Mouse (Mus musculus): ENCODE measurements around the gene Gm28729. TPM values are rescaled to one million over a fixed set of nuclear protein-coding genes. Genes with fewer than 3 reads are reported as not detected.

Gene Gm28729
- polyA plus RNA-seq, 1 experiment from 2014 or later, result not detected

GRCm38 (mm10) chr9:96442081-96442480, 83.0 kb downstream of the Gm28729 start:
- H3K4me1 ChIP-seq (ENCODE audit: control insufficient read depth, insufficient read depth, low read length), result peaks cover 16% of the 10 kb centered on the region
- H3K36me3 ChIP-seq (ENCODE audit: control insufficient read depth, insufficient read depth, low read length), result no peaks in the 10 kb centered on the region
- no peak overlapping the region for H3K4me2 ChIP-seq (replicated peaks; ENCODE audit: low read depth, low read length)
- 25% methylated on average over 10 of the region's 10 CpGs for WGBS
- H3K4me3 ChIP-seq (ENCODE audit: low read depth, low read length), result no peak overlapping the region
- no peaks in the 10 kb centered on the region for H3K27me3 ChIP-seq (ENCODE audit: control insufficient read depth, insufficient read depth, low read length)
- no peak overlapping the region for H3K9ac ChIP-seq (replicated peaks; ENCODE audit: low read depth, low read length)
- no peak for ATAC-seq (ENCODE audit: insufficient number of reproducible peaks, insufficient read depth, low FRiP score, low read depth)
- no peaks in the 10 kb centered on the region for H3K9me3 ChIP-seq (ENCODE audit: control insufficient read depth, low read depth, low read length)
- H3K27ac ChIP-seq (ENCODE audit: low read length), result no peak overlapping the region

GRCm38 (mm10) chr9:96438334-96438871, 86.7 kb downstream of the Gm28729 start:
- 2% methylated on average over 8 of the region's 8 CpGs for WGBS
- Histone ChIP-seq H3K9ac (replicated peaks; ENCODE audit: low read depth, low read length) (peak overlapping the region; percentile 45), H3K9me3 (ENCODE audit: control insufficient read depth, low read depth, low read length) (no peaks in the 10 kb centered on the region)

GRCm38 (mm10) chr9:96437805-96438333, 87.2 kb downstream of the Gm28729 start:
- ATAC-seq (ENCODE audit: insufficient number of reproducible peaks, insufficient read depth, low FRiP score, low read depth), result peak; percentile 57
- under 1% methylated on average over 25 of the region's 25 CpGs for WGBS
- Histone ChIP-seq H3K4me3 (ENCODE audit: low read depth, low read length) (peak overlapping the region; percentile 40), H3K36me3 (ENCODE audit: control insufficient read depth, insufficient read depth, low read length) (no peaks in the 10 kb centered on the region), H3K4me2 (replicated peaks; ENCODE audit: low read depth, low read length) (peak overlapping the region; percentile 78), H3K27ac (ENCODE audit: low read length) (peak overlapping the region; percentile 86), H3K27me3 (ENCODE audit: control insufficient read depth, insufficient read depth, low read length) (no peaks in the 10 kb centered on the region), H3K9ac (replicated peaks; ENCODE audit: low read depth, low read length) (peak overlapping the region; percentile 45), H3K9me3 (ENCODE audit: control insufficient read depth, low read depth, low read length) (no peaks in the 10 kb centered on the region), H3K4me1 (ENCODE audit: control insufficient read depth, insufficient read depth, low read length) (peaks cover 25% of the 10 kb centered on the region)

More at GRCm38 (mm10) chr9:96438334-96438871, 86.7 kb downstream of the Gm28729 start:
- H3K4me2 ChIP-seq (replicated peaks; ENCODE audit: low read depth, low read length), result peak overlapping the region; percentile 78
- ATAC-seq (ENCODE audit: insufficient number of reproducible peaks, insufficient read depth, low FRiP score, low read depth), result peak; percentile 67
- H3K4me1 ChIP-seq (ENCODE audit: control insufficient read depth, insufficient read depth, low read length), result peaks cover 25% of the 10 kb centered on the region
- no peaks in the 10 kb centered on the region for H3K36me3 ChIP-seq (ENCODE audit: control insufficient read depth, insufficient read depth, low read length)
- no peaks in the 10 kb centered on the region for H3K27me3 ChIP-seq (ENCODE audit: control insufficient read depth, insufficient read depth, low read length)
- H3K4me3 ChIP-seq (ENCODE audit: low read depth, low read length), result peak overlapping the region; percentile 40
- H3K27ac ChIP-seq (ENCODE audit: low read length), result peak overlapping the region; percentile 86

GRCm38 (mm10) chr9:96436901-96437804, 87.9 kb downstream of the Gm28729 start:
- ATAC-seq (ENCODE audit: insufficient number of reproducible peaks, insufficient read depth, low FRiP score, low read depth), result 0 out of 2 replicates have a peak, but pooled peaks have one; percentile 21

More at GRCm38 (mm10) chr9:96436901-96437804, 87.9 kb downstream of the Gm28729 start:
- Histone ChIP-seq H3K4me2 (replicated peaks; ENCODE audit: low read depth, low read length) (peak overlapping the region; percentile 78), H3K27ac (ENCODE audit: low read length) (peak overlapping the region; percentile 86; the same call in 1 of the 2 replicates), H3K4me3 (ENCODE audit: low read depth, low read length) (peak overlapping the region; percentile 40), H3K4me1 (ENCODE audit: control insufficient read depth, insufficient read depth, low read length) (peaks cover 25% of the 10 kb centered on the region), H3K9ac (replicated peaks; ENCODE audit: low read depth, low read length) (peak overlapping the region; percentile 45), H3K9me3 (ENCODE audit: control insufficient read depth, low read depth, low read length) (no peaks in the 10 kb centered on the region), H3K36me3 (ENCODE audit: control insufficient read depth, insufficient read depth, low read length) (no peaks in the 10 kb centered on the region), H3K27me3 (ENCODE audit: control insufficient read depth, insufficient read depth, low read length) (no peaks in the 10 kb centered on the region)
- WGBS, result 12% methylated on average over 28 of the region's 28 CpGs

Other genes starting within 250 kb of the Gm28729 start
- gene Atp1b3, start 160.8 kb downstream of the Gm28729 start, polyA plus RNA-seq (2014; fragmentation: Nextera tagmentation; extraction: Ambion mirVana), result 160 and 167 TPM in 2 replicates
- gene Rnf7, start 46.6 kb downstream of the Gm28729 start, polyA plus RNA-seq (2014; fragmentation: Nextera tagmentation; extraction: Ambion mirVana), result 250 and 254 TPM in 2 replicates
- gene Rasa2, start 106.4 kb upstream of the Gm28729 start, polyA plus RNA-seq (2014; fragmentation: Nextera tagmentation; extraction: Ambion mirVana), result 24.3 and 25.0 TPM in 2 replicates
- 23.0 and 25.5 TPM in 2 replicates for gene Zbtb38, start 227.6 kb upstream of the Gm28729 start, polyA plus RNA-seq (2014; fragmentation: Nextera tagmentation; extraction: Ambion mirVana)